Mouse (Mus musculus) midbrain, embryonic 10.5 days (tissue): ENCODE measurements at regions not wholly inside any gene's neighbourhood (a gene's known extent, or its start where the extent isn't known, plus 50 kb on each side); places are given as distances from the start of the nearest gene placed in this dataset.

ENCODE experiments used
- DNase-seq: peaks from one replicate; pipeline ENCODE4 v3.0.0-alpha.2; 2017; ENCODE audit warnings: low spot score
- H3K27ac ChIP-seq: fragments of 300-500 bp; sonication (generic); replicated peaks from 2 replicates; pipeline ENCODE4 v1.5.1; 2016; ENCODE audit warnings: mild to moderate bottlenecking
- H3K27me3 ChIP-seq: fragments of 300-500 bp; sonication (generic); 2 replicates; pipeline ENCODE4 v1.6.1; 2016; ENCODE audit warnings: low read depth, mild to moderate bottlenecking; ENCODE audit not compliant: poor library complexity, severe bottlenecking
- H3K36me3 ChIP-seq: fragments of 300-500 bp; sonication (generic); 2 replicates; pipeline ENCODE4 v1.6.1; 2016; ENCODE audit warnings: mild to moderate bottlenecking, moderate library complexity
- H3K4me1 ChIP-seq: fragments of 300-500 bp; sonication (generic); 2 replicates; pipeline ENCODE4 v1.6.1; 2016
- H3K4me3 ChIP-seq: fragments of 300-500 bp; sonication (generic); 2 replicates; pipeline ENCODE4 v1.5.1; 2016; ENCODE audit warnings: mild to moderate bottlenecking, moderate library complexity
- H3K9me3 ChIP-seq: fragments of 300-500 bp; sonication (generic); replicated peaks from 2 replicates; pipeline ENCODE4 v1.6.1; 2016; ENCODE audit warnings: mild to moderate bottlenecking
- WGBS: fragments of 180-500 bp; shearing (Covaris S2); methylation state at CpG from one replicate; pipeline ENCODE4 v1.1.7; 2016; 5-methylcytosine and 5-hydroxymethylcytosine counted together

DNA sequence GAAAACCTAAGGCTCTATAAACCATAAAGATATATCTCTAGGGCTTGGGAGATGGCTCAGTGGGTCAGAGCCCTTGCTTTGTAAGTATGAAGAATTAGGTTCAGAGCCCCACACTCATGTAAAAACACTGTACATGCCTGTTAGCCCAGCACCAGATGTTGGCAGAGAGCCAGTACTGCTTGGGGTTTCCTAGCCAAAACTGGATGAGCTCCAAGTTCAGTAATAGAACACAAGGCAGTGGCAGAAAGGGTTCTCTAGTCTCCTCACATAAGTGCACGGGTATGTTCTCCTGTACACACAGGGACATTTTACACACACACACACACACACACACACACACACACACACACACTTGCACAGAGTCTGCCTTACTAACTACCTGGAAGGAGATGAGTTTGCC lies 95.1 kb upstream of the Serpine2 start:
- H3K27ac ChIP-seq = no peak overlapping the region
- no peaks in the 10 kb centered on the region for H3K4me1 ChIP-seq
- no peak for DNase-seq
- H3K9me3 ChIP-seq = no peaks in the 10 kb centered on the region
- H3K4me3 ChIP-seq = no peak overlapping the region
- no peaks in the 10 kb centered on the region for H3K27me3 ChIP-seq
- WGBS = 100% methylated on average over 1 of the region's 1 CpGs
- H3K36me3 ChIP-seq = no peaks in the 10 kb centered on the region

DNA sequence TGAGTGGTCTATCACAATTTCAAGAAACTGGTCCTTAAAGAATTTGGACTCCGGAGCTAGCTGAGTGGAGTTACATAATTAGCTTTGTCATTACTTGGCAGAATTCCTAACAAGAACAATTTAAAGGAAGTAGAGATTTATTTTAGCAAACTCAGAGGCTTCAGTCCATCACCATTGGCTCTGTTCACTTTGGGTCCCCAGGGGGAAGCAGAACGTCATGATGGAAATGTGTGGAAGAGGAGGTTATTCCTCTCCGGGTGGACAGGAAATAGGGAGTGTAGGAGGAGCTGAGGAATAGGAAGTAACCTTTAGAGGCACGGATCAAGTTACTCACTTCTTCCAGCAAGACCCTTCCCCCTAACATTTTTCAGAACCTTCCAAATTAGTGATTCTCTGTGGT lies 83.3 kb upstream of the Serpine2 start:
- no peak for DNase-seq
- Histone ChIP-seq H3K4me1 (no peaks in the 10 kb centered on the region), H3K27me3 (no peaks in the 10 kb centered on the region), H3K4me3 (no peak overlapping the region), H3K9me3 (0 out of 2 replicates have a peak, but pooled peaks cover 3% of the 10 kb centered on the region), H3K36me3 (no peaks in the 10 kb centered on the region), H3K27ac (no peak overlapping the region)
- 89% methylated on average over 4 of the region's 4 CpGs for WGBS

DNA sequence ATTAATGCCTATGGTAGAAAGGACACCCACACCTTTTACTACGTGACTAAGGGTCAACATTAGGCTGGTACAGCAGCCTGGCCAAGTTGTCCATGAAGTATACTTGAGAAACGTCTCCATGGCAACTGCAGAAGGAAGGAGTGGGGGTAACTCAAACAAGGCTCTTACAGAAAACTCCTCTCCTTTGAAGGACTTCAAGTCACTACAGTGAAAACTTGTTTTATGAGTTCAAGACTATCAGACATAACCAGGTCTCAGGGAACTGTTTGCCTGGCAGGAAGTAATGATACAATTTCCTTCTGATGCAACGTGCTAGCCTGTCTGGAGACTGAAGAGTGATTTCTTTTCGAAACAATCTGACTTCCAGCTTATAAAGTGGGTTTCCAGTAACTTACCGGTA lies 71.5 kb upstream of the Serpine2 start:
- 81% methylated on average over 5 of the region's 5 CpGs for WGBS
- no peaks in the 10 kb centered on the region for H3K36me3 ChIP-seq
- H3K27me3 ChIP-seq = no peaks in the 10 kb centered on the region
- H3K4me3 ChIP-seq = no peak overlapping the region
- no peaks in the 10 kb centered on the region for H3K9me3 ChIP-seq
- no peaks in the 10 kb centered on the region for H3K4me1 ChIP-seq
- H3K27ac ChIP-seq = no peak overlapping the region
- DNase-seq = no peak

DNA sequence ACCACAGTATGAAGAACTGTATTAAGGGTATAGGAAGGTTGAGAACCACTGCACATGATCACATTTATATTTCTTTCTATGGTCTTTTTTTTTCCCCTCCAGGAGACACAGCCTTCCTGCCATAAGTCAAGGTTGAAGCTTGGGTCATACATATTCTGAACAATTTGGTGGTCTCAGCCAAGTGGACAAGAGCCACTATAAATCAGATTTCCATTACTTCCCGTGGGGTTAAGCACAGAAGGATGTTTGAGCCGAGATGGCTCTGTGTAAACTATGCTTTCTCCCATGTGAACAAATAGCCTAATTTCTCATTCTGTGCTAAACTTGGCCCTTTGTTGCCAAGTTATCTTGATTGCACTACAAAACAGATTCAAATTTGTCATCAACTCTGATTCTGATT lies 66.8 kb upstream of the Serpine2 start:
- Histone ChIP-seq H3K27ac (no peak overlapping the region), H3K9me3 (no peaks in the 10 kb centered on the region), H3K36me3 (no peaks in the 10 kb centered on the region), H3K4me3 (no peak overlapping the region), H3K27me3 (no peaks in the 10 kb centered on the region), H3K4me1 (no peaks in the 10 kb centered on the region)
- 80% methylated on average over 2 of the region's 2 CpGs for WGBS
- no peak for DNase-seq

DNA sequence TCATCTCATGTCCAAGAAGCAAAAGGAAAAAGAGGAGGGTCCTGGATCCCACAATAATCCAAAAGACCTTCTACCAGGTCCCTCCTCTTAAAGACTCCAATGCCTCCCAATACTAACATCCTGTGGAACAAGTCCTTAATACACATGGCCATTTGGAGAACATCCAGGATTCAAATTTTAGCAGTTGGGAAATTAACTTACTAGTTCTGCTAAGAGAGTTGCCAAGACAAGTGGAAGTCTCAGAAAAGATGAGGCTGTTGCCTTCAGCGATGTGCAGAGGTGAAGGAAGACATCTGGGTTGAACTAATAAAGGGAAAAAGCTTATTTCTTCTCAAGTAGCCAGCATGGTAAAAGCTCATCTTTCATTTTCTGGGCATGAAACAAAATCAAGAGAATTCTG lies 64.8 kb upstream of the Serpine2 start:
- DNase-seq = no peak
- 79% methylated on average over 1 of the region's 1 CpGs for WGBS
- H3K4me3 ChIP-seq = no peak overlapping the region
- no peaks in the 10 kb centered on the region for H3K36me3 ChIP-seq
- no peak overlapping the region for H3K27ac ChIP-seq
- H3K4me1 ChIP-seq = no peaks in the 10 kb centered on the region
- no peaks in the 10 kb centered on the region for H3K27me3 ChIP-seq
- H3K9me3 ChIP-seq = no peaks in the 10 kb centered on the region

GRCm38 (mm10) chr1:79921890-79922289 lies 60.9 kb upstream of the Serpine2 start:
- 83% methylated on average over 3 of the region's 3 CpGs for WGBS
- DNase-seq = no peak
- no peaks in the 10 kb centered on the region for H3K9me3 ChIP-seq
- H3K4me1 ChIP-seq = no peaks in the 10 kb centered on the region
- no peak overlapping the region for H3K4me3 ChIP-seq
- no peaks in the 10 kb centered on the region for H3K36me3 ChIP-seq
- no peaks in the 10 kb centered on the region for H3K27me3 ChIP-seq
- H3K27ac ChIP-seq = no peak overlapping the region

GRCm38 (mm10) chr1:79921333-79921732 lies 60.4 kb upstream of the Serpine2 start:
- no peaks in the 10 kb centered on the region for H3K27me3 ChIP-seq
- no peak for DNase-seq
- H3K36me3 ChIP-seq = no peaks in the 10 kb centered on the region
- H3K4me3 ChIP-seq = no peak overlapping the region
- 92% methylated on average over 3 of the region's 3 CpGs for WGBS
- no peak overlapping the region for H3K27ac ChIP-seq
- no peaks in the 10 kb centered on the region for H3K9me3 ChIP-seq
- no peaks in the 10 kb centered on the region for H3K4me1 ChIP-seq

- H3K27ac ChIP-seq = no peak overlapping the region
- no peaks in the 10 kb centered on the region for H3K27me3 ChIP-seq
- WGBS = 67% methylated on average over 7 of the region's 7 CpGs
- no peak for DNase-seq
- H3K36me3 ChIP-seq = no peaks in the 10 kb centered on the region
- no peak overlapping the region for H3K4me3 ChIP-seq
- H3K4me1 ChIP-seq = no peaks in the 10 kb centered on the region
- no peaks in the 10 kb centered on the region for H3K9me3 ChIP-seq
Observed at GRCm38 (mm10) chr1:79917426-79918150, 56.6 kb upstream of the Serpine2 start.
